Mouse (Mus musculus) gastrocnemius, adult 2 months (tissue): ENCODE results near the gene Shc1. TPM values are rescaled to one million over a fixed set of nuclear protein-coding genes. Genes with fewer than 3 reads are reported as not detected.

Source experiments
- DNase-seq: peaks from one replicate; pipeline ENCODE4 v3.0.0; 2022
- H3K27ac ChIP-seq: fragments of 200-600 bp; 2 replicates; pipeline ENCODE4 v1.8.1; 2022; ENCODE audit warnings: mild to moderate bottlenecking
- H3K4me3 ChIP-seq: fragments of 200-600 bp; 2 replicates; pipeline ENCODE4 v1.8.1; 2022; ENCODE audit warnings: mild to moderate bottlenecking, moderate library complexity
- CTCF ChIP-seq: fragments of 200-600 bp; IDR thresholded peaks from 2 replicates; pipeline ENCODE4 v1.8.1; 2022; ENCODE audit warnings: antibody characterized with exemption, mild to moderate bottlenecking, moderate library complexity
- intact Hi-C: fragments of 180-260 bp; cut with DNase I; formaldehyde crosslinking; loops from one replicate; pipeline ENCODE4 v1.15.1; 2025
- long read RNA-seq, 2 experiments: library from polyadenylated mRNA; stranded (forward); transcript quantifications; one replicate each; pipeline ENCODE4 v2.0.0; 2021
- total RNA-seq, 2 experiments: library from RNA; stranded (reverse); gene quantifications; 2 replicates each; pipeline ENCODE4 v1.2.3; 2021

Gene Shc1
- total RNA-seq, result 10 to 100 TPM; 15.0 to 17.2 TPM
- long read RNA-seq, experiment 1, transcript Shc1-201 (13 exons, 3,250 nt), result major isoform, 17 of 29 reads
- long read RNA-seq, experiment 1, partial matches to known transcripts, result 3 of 29 reads
- long read RNA-seq, experiment 1, other reads (novel, unspliced or antisense), result 7 of 29 reads
- long read RNA-seq, experiment 2, transcript Shc1-201 (13 exons, 3,250 nt), result major isoform, 16 of 21 reads
- long read RNA-seq, experiment 2, partial matches to known transcripts, result 1 of 21 reads
- long read RNA-seq, experiment 2, other reads (novel, unspliced or antisense), result 2 of 21 reads

DNA sequence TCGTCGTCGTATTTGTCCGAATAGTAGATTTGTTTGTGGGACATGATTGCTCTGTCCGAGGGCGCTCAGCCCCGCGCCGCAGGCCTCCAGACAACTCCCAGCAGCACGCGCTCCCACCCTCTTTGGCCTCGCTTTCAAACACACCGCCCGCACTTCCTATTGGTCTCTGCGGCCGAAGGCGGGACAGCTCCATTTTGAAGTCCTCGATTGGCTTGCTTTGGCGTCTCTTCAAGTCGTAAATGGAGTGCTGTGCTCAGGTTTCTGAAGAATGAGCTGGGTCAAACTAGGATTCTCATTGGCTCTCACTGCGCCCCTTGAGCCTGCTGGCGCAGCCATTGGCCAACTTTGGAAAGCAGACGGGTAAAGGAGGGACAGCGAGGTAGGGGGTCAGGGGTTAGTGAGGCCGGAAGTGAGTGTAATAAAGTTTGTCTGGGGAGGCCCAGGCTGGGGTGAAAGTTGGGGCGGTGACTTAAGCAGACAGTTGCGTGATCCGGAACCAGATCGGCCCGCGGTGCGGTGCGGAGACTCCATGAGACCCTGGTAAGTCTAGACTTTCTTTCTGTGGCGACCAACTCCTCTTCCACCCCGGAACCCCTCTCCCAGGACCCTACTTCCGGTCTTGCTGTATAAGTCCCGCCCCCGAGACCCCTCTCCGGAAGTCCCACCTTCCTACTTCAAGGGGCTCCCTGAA, at the start of gene Shc1, which contains the start of gene Cks1b:
Gene Shc1 (plus strand): TSS at position 274 of the 691 bp plus-strand sequence.
Gene Cks1b (minus strand): TSS at position 214 of the 691 bp plus-strand sequence.
- peak; percentile 95 for DNase-seq
- intact Hi-C loops, result no loop called here
- peak within 1 kb of the TSS; percentile 85 for H3K4me3 ChIP-seq
- no peak for TF ChIP-seq CTCF
- H3K27ac ChIP-seq, result peak within 1 kb of the TSS; percentile 94

DNA sequence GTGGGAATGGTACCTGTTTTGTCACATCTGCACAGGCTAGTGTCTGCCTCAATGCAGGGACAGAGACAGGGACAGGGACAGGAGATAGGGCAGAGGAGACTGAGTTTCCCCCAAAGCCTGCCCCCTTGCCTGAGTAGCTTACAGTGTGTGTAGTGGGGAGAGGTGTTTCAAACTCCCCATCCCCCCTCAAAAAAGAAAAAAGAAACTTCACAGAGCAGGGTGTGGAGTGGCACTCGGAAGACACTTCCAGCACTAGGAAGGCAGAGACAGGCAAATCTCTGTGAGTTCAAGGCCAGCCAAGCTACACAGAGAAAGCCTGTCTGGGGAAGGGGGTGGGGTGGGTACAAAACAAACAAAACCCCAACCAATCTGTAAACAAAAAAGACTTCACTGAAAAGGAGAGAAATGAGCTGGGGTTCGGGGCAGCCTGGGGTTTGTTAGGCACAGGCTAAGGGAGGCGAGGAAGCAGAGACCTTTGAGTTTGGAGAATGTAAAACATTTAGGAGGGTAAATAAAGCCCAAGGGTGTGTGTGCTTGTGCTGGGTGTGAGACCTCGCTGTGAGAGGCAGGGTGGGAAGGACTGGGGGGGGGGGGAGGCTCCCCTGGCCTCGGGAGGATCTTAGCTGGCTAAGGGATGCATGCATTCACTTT, 44.5 kb upstream of the Shc1 start:
- H3K4me3 ChIP-seq, result no peak overlapping the region
- TF ChIP-seq CTCF, result no peak
- DNase-seq, result no peak
- no peak overlapping the region for H3K27ac ChIP-seq
- intact Hi-C loops, result no loop called here

DNA sequence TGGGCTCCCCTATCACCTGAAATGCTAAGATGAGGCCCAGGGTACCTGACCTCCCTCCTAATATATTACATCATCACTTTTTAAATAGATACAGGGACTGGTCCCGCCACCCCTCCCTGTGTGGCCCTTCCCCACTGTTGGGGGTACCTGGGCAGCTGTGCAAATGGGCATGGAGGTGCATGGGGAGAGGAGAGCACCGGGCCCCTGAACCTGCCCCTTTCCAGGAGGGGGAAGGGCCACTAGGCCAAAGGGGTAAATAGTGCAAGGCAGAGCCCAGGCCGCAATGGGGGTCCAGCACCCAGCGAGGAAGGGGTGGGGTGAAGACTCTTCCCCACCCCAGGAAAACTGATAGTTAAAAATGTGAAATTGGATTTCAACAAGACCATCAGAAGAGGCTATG, 40.4 kb upstream of the Shc1 start:
- no peak for TF ChIP-seq CTCF
- Histone ChIP-seq H3K4me3 (peak overlapping the region; percentile 80), H3K27ac (peak overlapping the region; percentile 84)
- no peak for DNase-seq
- intact Hi-C loops, result loop anchor here (1.0 kb wide), 1 partner anchor 107 kb away; no protein-coding TSS in a partner anchor

DNA sequence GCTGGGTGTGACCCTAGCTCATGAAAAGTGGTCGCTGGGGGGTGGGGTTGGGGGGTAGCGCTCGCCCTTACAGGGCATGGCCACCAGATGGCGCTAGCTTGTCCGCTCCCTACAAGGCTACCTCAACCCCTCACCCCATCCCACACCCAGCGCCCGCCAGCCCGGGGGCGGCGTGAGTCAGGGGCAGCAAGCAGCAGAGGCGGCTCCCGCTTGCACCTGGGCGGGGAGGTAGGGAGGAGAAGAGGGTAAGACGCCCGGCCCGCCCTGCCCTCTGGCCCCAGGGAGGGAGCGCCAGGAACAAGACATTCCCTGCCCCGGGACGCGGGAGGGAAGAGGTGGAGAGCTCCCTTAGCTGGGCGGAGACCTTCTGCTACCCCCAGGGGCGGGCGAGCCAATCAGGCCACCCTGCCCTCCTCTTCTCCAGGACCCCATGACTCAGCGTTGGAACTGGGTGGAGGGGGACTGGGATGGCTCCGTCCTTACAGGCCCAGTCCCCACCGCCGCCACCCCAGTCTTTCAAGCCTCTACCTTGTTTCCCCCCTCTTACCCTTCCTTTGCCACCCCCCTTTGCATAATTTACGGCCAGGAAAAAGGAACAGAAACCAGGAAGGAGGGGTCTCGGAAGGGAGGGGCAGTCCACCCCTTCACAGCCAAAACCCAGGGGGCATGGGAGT, 39.7 kb upstream of the Shc1 start:
- TF ChIP-seq CTCF, result peak; percentile 100; the same call in 1 of the 2 replicates
- Histone ChIP-seq H3K4me3 (peak overlapping the region; percentile 80), H3K27ac (peak overlapping the region; percentile 84)
- intact Hi-C loops, result loop anchor here (1.0 kb wide), 1 partner anchor 107 kb away; no protein-coding TSS in a partner anchor
- peak; percentile 88 for DNase-seq

DNA sequence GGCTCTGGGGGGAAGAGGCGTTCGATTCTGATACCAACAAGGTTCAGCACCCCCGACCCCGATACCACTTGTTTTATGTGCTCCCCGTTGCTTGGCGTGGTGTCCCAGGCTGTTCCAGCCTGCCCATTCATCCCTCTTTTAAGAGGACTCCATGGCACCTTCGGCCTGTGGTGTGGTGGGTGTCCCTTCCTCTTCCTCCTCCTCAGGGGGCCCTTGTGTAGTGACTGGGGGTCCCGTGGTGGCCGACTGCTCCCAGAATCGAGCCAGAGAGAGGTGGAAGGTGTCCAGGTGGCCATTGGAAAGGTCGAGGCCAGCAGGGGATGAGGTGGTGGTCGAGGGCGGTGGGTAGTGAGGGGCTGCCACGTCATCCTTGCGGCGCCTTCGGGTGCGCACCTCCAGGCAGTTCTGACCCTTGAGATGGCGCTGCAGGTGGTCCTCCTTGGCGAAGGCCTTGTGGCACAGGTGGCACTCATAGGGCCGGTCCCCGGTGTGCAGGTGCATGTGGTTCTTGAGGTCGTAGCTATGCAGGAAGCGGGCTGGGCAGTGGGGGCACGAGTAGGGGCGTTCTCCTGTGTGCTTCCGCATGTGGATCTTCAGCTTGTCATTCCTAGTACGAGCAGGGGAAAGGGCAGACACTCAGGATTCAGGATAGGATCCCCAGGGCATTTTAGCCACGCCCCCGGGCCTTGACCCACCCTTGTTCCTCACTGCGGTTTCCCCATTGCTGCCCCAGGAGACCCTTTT, 38.7 kb upstream of the Shc1 start:
- no peak for TF ChIP-seq CTCF
- Histone ChIP-seq H3K4me3 (no peak overlapping the region), H3K27ac (peak overlapping the region; percentile 84)
- intact Hi-C loops, result no loop called here
- DNase-seq, result no peak

DNA sequence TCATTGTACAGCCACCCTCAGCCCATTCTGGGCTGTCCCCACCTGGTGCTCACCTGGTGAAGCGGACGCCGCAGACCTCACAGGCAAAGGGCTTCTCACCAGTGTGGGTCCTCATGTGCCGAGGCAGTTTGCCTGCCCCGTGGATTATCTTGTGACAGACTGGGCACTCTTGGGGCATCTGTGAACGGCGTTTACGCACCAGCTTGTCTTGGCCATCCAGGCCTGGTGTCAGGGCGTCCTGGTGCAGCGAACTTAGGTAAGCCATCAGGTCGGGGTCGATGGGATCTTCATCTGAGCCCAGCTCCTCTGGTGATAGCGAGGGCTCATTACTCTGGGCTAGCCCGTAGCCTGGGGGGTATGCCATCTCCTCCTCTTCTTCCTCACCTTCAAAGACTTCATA, 38.0 kb upstream of the Shc1 start:
- TF ChIP-seq CTCF, result no peak
- no peak overlapping the region for H3K4me3 ChIP-seq
- no peak for DNase-seq
- intact Hi-C loops, result no loop called here
- no peak overlapping the region for H3K27ac ChIP-seq

DNA sequence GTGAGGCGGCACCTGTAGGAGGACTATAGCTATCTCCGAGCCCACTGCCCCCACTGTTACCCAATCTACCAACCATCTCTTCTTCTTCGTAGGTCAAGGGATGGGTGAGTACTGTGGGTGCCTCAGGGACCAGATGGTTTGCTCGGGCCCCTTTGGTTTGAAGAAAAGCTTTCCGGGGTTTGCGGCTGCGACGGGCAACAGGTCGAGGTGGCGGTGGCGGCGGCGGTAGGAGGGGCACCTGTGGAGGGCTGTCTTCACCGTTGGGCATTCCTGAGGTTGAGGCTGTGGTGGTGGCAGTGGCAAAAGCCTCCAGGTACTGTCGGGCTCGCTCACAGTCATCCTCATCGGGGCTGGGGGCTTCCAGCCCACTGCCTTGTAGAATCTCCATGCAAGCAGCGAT, 37.5 kb upstream of the Shc1 start:
- no peak overlapping the region for H3K4me3 ChIP-seq
- intact Hi-C loops, result no loop called here
- H3K27ac ChIP-seq, result no peak overlapping the region
- no peak for DNase-seq
- TF ChIP-seq CTCF, result no peak

DNA sequence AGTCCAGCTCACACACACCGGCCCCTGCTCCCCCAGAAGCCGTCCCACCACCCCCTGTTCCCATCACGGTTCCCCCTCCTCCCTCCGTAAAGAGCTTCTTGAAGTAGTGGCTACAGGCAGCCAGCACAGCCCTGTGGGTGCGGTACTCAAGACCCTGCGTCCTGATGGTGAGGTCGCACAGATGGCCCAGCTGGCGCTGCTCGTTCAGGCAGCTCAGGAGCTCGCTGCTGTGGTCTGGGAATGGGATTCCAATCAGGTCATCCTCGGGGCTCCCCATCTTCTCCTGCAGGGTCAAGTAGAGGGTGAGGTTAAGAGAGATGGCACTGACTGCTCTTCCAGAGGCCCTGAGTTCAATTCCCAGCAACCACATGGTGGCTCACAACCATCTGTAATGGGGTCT, 37.0 kb upstream of the Shc1 start:
- Histone ChIP-seq H3K27ac (no peak overlapping the region), H3K4me3 (no peak overlapping the region)
- TF ChIP-seq CTCF, result no peak
- intact Hi-C loops, result no loop called here
- DNase-seq, result no peak

DNA sequence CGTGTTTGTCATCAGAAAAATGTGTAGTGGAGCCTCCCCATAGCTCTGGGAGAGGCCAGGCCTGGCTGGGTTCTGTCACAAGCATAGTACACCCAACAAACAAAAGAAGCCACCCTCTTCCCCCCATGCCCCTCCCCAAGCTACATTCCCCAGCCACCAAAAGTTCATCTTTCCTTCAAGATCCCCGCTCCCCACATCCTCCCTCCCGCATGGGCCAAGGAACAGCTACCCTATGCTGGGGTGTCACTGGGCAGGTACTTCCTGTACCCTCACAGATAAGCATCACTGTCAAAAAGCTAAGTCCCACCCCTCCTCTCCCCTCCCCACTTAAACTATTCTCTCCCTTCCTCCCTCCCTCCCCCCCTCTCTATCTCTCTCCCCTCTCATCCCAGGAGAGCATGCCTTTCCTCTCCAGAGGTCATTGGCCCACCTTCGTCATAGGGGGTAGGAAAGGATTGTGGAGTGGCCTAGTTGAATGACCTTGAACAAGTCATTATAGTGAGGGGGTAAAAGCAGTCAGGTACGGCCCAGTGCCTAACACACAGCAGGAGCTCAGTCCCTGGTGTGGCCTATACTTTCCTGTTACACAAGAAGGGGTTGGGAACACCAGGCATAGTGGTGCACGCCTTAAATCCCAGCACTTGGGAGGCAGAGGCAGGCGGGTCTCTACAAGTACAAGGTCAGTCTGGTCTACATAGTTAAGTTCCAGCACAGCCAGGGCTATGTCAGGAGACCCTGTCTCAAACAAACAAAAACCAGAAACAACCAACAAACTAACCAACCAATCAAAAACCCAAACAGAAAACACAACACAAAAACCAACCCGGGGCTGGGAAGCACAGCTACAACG, 36.0 kb upstream of the Shc1 start:
- H3K4me3 ChIP-seq, result no peak overlapping the region
- TF ChIP-seq CTCF, result no peak
- H3K27ac ChIP-seq, result peak overlapping the region; percentile 16
- intact Hi-C loops, result no loop called here
- DNase-seq, result no peak

DNA sequence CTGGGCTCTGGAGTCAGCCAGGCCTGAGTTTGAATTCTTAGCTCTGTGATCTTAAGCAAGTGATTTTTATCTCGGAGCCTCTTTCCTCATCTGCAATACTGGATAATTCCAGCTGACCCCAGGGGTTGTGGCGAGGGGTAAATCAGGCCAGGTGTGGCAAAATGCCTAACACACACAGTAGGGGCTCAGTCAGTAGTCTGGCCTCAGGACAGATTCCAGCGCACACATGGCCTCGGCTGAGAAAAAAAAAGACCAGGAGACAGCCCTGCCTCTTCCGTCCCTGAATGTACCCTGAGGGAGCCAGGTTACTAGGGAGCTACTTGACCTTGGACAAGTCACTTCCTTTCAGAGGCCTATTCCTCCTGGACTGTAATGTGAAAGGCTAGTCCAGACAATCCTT, 35.3 kb upstream of the Shc1 start:
- Histone ChIP-seq H3K27ac (peak overlapping the region; percentile 16), H3K4me3 (no peak overlapping the region)
- TF ChIP-seq CTCF, result no peak
- intact Hi-C loops, result no loop called here
- no peak for DNase-seq

DNA sequence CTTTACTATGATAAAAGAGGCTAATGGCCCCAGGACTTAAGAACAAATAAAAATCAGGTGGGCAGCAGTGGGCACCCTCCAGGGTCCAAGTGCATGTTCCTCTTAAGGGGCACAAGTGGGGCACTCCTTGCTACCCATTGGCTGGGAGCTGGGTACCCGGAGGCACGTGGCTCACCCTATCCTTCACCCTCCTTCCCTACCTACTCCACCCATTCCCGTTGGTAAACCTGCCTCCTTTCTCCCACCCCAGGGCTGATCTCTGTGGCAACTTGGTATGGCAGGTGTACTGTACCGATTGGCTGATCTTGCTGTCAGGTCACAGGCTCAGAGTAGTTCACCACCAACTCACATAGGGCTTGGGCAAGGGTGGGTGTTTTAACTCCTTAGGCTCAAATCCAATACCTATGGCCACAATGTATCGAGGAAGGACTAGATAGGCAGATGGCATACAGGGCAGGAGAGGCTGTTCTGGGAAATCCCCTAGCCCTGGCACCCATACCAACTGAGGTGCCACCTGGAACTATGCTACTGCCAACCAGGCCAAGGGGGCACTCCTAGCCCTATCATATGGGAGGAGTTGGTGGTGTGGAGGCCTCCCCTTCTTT, 34.5 kb upstream of the Shc1 start:
- intact Hi-C loops, result no loop called here
- Histone ChIP-seq H3K27ac (peak overlapping the region; percentile 95), H3K4me3 (no peak overlapping the region)
- no peak for TF ChIP-seq CTCF
- DNase-seq, result peak; percentile 21
